Mouse (Mus musculus) mouse embryonic stem cell (cell line): ENCODE measurements around the gene Fam120b.

Source experiments
- in situ Hi-C, 2 experiments: fragments of 300-500 bp; cut with MboI; formaldehyde crosslinking; loops; 1 replicate in 1 of 2; 3 replicates in 1 of 2; pipeline ENCODE4 v1.14.3; 2019 to 2020; ENCODE audit warnings: low sequenced_read_pairs in 2 of 2, low pct_unique_long_range_greater_than_20kb in 1 of 2, mixed read lengths in 1 of 2; ENCODE audit not compliant: unreplicated experiment in 1 of 2

Fam120b gene

GRCm38 (mm10) chr17:15467669-15468068, 71.7 kb downstream of the Fam120b start:
- in situ Hi-C loops: loop anchor here (25.0 kb wide), 1 partner anchor 405 kb away; no protein-coding TSS in a partner anchor

DNA sequence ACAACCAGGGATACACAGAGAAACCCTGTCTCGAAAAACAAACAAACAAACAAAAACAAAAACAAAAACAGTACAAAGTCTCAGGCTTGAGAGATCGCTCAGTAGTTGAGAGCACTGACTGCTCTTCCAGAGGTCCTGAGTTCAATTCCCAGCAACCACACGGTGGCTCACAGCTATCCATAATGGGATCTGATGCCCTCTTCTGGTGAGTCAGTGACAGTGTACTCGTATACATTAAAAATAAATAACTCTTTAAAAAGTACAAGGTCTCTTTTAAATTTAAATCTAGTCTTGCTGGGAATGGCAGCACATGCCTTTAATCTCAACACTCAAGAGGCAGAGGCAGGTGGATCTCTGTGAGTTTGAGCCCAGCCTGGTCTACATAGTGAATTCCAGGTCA, 76.7 kb downstream of the Fam120b start:
- in situ Hi-C loops: loop anchor here (25.0 kb wide), 1 partner anchor 410 kb away; no protein-coding TSS in a partner anchor
